Mouse (Mus musculus) limb, embryonic 11.5 days (tissue): ENCODE data around the gene Mvb12a. TPM values are rescaled to one million over a fixed set of nuclear protein-coding genes. Genes with fewer than 3 reads are reported as not detected.

Source experiments
- ATAC-seq: fragments of 200-750 bp; cut with Nextera tagmentation; 2 replicates; pipeline ENCODE4 v1.8.0; 2017; ENCODE audit warnings: low read depth; ENCODE audit not compliant: insufficient number of reproducible peaks, low FRiP score, low TSS enrichment
- DNase-seq: peaks from one replicate; pipeline ENCODE4 v3.0.0-alpha.2; 2015; ENCODE audit warnings: low spot score
- H3K27ac ChIP-seq: fragments of 300-500 bp; sonication (generic); replicated peaks from 2 replicates; pipeline ENCODE4 v1.5.1; 2014; ENCODE audit warnings: low read depth, mild to moderate bottlenecking, low read length
- H3K27me3 ChIP-seq: fragments of 300-500 bp; sonication (generic); 2 replicates; pipeline ENCODE4 v1.6.1; 2014; ENCODE audit warnings: mild to moderate bottlenecking, low read length, mixed read lengths; ENCODE audit not compliant: control insufficient read depth, insufficient read depth
- H3K36me3 ChIP-seq: fragments of 300-500 bp; sonication (generic); 2 replicates; pipeline ENCODE4 v1.6.1; 2014; ENCODE audit warnings: mild to moderate bottlenecking, low read length, moderate library complexity, mixed read lengths; ENCODE audit not compliant: control insufficient read depth, insufficient read depth
- H3K4me1 ChIP-seq: fragments of 300-500 bp; sonication (generic); 2 replicates; pipeline ENCODE4 v1.6.1; 2014; ENCODE audit warnings: low read length, mixed read lengths; ENCODE audit not compliant: control insufficient read depth, insufficient read depth
- H3K4me2 ChIP-seq: fragments of 300-500 bp; sonication (generic); 2 replicates; pipeline ENCODE4 v1.6.1; 2014; ENCODE audit warnings: low read depth, mild to moderate bottlenecking, moderate library complexity; ENCODE audit not compliant: severe bottlenecking
- H3K4me3 ChIP-seq: fragments of 300-500 bp; sonication (generic); 2 replicates; pipeline ENCODE4 v1.5.1; 2014; ENCODE audit warnings: low read depth, low read length
- H3K9ac ChIP-seq: fragments of 300-500 bp; sonication (generic); 2 replicates; pipeline ENCODE4 v1.6.1; 2014; ENCODE audit warnings: mild to moderate bottlenecking, low read length
- H3K9me3 ChIP-seq: fragments of 300-500 bp; sonication (generic); 2 replicates; pipeline ENCODE4 v1.6.1; 2016; ENCODE audit warnings: low read length; ENCODE audit not compliant: control insufficient read depth
- WGBS: fragments of 180-500 bp; shearing (Covaris S2); extraction: QIAGEN DNeasy Blood & Tissue Kit; methylation state at CpG from one replicate; pipeline ENCODE4 v1.1.7; 2014; 5-methylcytosine and 5-hydroxymethylcytosine counted together
- polyA plus RNA-seq: library from polyadenylated mRNA; unstranded; fragments of >200 nt; fragmentation: Nextera tagmentation; extraction: Ambion mirVana; gene quantifications from 2 replicates; pipeline ENCODE4 v1.2.1, GENCODE M21; 2014

Mvb12a gene
- polyA plus RNA-seq, 1 experiment from 2014 or later: 74.2 TPM

GRCm38 (mm10) chr8:71580201-71580600 lies 37.5 kb downstream of the Mvb12a start:
- Histone ChIP-seq H3K9ac (no peak overlapping the region), H3K4me1 (no peaks in the 10 kb centered on the region), H3K27me3 (no peaks in the 10 kb centered on the region), H3K27ac (no peak overlapping the region), H3K9me3 (no peaks in the 10 kb centered on the region), H3K4me2 (no peak overlapping the region), H3K4me3 (no peak overlapping the region), H3K36me3 (no peaks in the 10 kb centered on the region)
- 46% methylated on average over 9 of the region's 9 CpGs for WGBS
- no peak for ATAC-seq
- no peak for DNase-seq

- no peak overlapping the region for H3K4me2 ChIP-seq
- no peak overlapping the region for H3K27ac ChIP-seq
- H3K4me3 ChIP-seq: no peak overlapping the region
- H3K36me3 ChIP-seq: no peaks in the 10 kb centered on the region
- no peaks in the 10 kb centered on the region for H3K27me3 ChIP-seq
- DNase-seq (peak; percentile 67), ATAC-seq (no peak)
- no peaks in the 10 kb centered on the region for H3K4me1 ChIP-seq
- no peak overlapping the region for H3K9ac ChIP-seq
- H3K9me3 ChIP-seq: no peaks in the 10 kb centered on the region
- WGBS: 72% methylated on average over 2 of the region's 2 CpGs
Observed at GRCm38 (mm10) chr8:71586891-71587290, 44.2 kb downstream of the Mvb12a start.

GRCm38 (mm10) chr8:71588762-71589161 lies 46.0 kb downstream of the Mvb12a start:
- Histone ChIP-seq H3K9ac (no peak overlapping the region), H3K4me1 (peaks cover 5% of the 10 kb centered on the region), H3K4me2 (no peak overlapping the region), H3K27me3 (no peaks in the 10 kb centered on the region), H3K27ac (no peak overlapping the region), H3K9me3 (no peaks in the 10 kb centered on the region), H3K4me3 (no peak overlapping the region), H3K36me3 (no peaks in the 10 kb centered on the region)
- 75% methylated on average over 3 of the region's 3 CpGs for WGBS
- ATAC-seq (no peak), DNase-seq (no peak)

- no peak for ATAC-seq
- Histone ChIP-seq H3K4me2 (peak overlapping the region; percentile 92), H3K9me3 (no peaks in the 10 kb centered on the region), H3K36me3 (no peaks in the 10 kb centered on the region), H3K9ac (peak overlapping the region; percentile 96), H3K4me1 (peaks cover 5% of the 10 kb centered on the region), H3K27ac (no peak overlapping the region), H3K27me3 (no peaks in the 10 kb centered on the region), H3K4me3 (peak overlapping the region; percentile 92)
- DNase-seq: no peak
- 36% methylated on average over 5 of the region's 5 CpGs for WGBS
Observed at GRCm38 (mm10) chr8:71591017-71591416, 48.3 kb downstream of the Mvb12a start.

- Histone ChIP-seq H3K9ac (peak within 1 kb of the TSS; percentile 96), H3K9me3 (no peaks in the 10 kb centered on the region), H3K36me3 (no peaks in the 10 kb centered on the region), H3K27me3 (no peaks in the 10 kb centered on the region), H3K4me1 (peaks cover 5% of the 10 kb centered on the region), H3K4me2 (peak within 1 kb of the TSS; percentile 92), H3K27ac (peak within 1 kb of the TSS; percentile 91), H3K4me3 (peak within 1 kb of the TSS; percentile 92)
- DNase-seq (peak; percentile 94), ATAC-seq (peak; percentile 81)
- under 1% methylated on average over 68 of the region's 71 CpGs for WGBS
Observed at GRCm38 (mm10) chr8:71591471-71592373, 49.0 kb downstream of the Mvb12a start, which contains the start of gene Pgls. Gene Pgls (plus strand): TSS chr8:71592176.

GRCm38 (mm10) chr8:71592374-71593170 lies 49.9 kb downstream of the Mvb12a start:
- H3K36me3 ChIP-seq: no peaks in the 10 kb centered on the region
- H3K4me2 ChIP-seq: peak overlapping the region; percentile 92
- DNase-seq: no peak
- peak overlapping the region; percentile 92 for H3K4me3 ChIP-seq
- WGBS: 6% methylated on average over 60 of the region's 60 CpGs
- no peaks in the 10 kb centered on the region for H3K27me3 ChIP-seq
- ATAC-seq: peak; percentile 36; the same call in 1 of the 2 replicates
- H3K4me1 ChIP-seq: peaks cover 5% of the 10 kb centered on the region
- H3K27ac ChIP-seq: peak overlapping the region; percentile 91
- H3K9ac ChIP-seq: peak overlapping the region; percentile 96
- H3K9me3 ChIP-seq: no peaks in the 10 kb centered on the region

- H3K4me2 ChIP-seq: no peak overlapping the region
- H3K4me3 ChIP-seq: no peak overlapping the region; the same call in 1 of the 2 replicates
- no peaks in the 10 kb centered on the region for H3K36me3 ChIP-seq
- H3K27ac ChIP-seq: no peak overlapping the region
- WGBS: 93% methylated on average over 8 of the region's 8 CpGs
- no peak overlapping the region; the same call in 1 of the 2 replicates for H3K9ac ChIP-seq
- peaks cover 5% of the 10 kb centered on the region for H3K4me1 ChIP-seq
- H3K9me3 ChIP-seq: no peaks in the 10 kb centered on the region
- ATAC-seq (no peak), DNase-seq (no peak)
- H3K27me3 ChIP-seq: no peaks in the 10 kb centered on the region
Observed at GRCm38 (mm10) chr8:71593556-71594323, 51.0 kb downstream of the Mvb12a start.

GRCm38 (mm10) chr8:71594324-71594722 lies 51.6 kb downstream of the Mvb12a start:
- WGBS: 83% methylated on average over 4 of the region's 4 CpGs
- Histone ChIP-seq H3K4me2 (no peak overlapping the region), H3K9ac (no peak overlapping the region), H3K27me3 (no peaks in the 10 kb centered on the region), H3K27ac (no peak overlapping the region), H3K4me3 (no peak overlapping the region), H3K9me3 (no peaks in the 10 kb centered on the region), H3K4me1 (peaks cover 5% of the 10 kb centered on the region), H3K36me3 (no peaks in the 10 kb centered on the region)
- no peak for DNase-seq
- no peak for ATAC-seq
